Mouse (Mus musculus): ENCODE data around the gene Babam1. TPM values are rescaled to one million over a fixed set of nuclear protein-coding genes. Genes with fewer than 3 reads are reported as not detected.

Gene Babam1
- polyA plus RNA-seq, 2 experiments: 50.6 to 53.6 TPM

GRCm38 (mm10) chr8:71404951-71405351, 8.3 kb downstream of the Babam1 start:
- peaks cover 29% of the 10 kb centered on the region for H3K36me3 ChIP-seq (replicated peaks; ENCODE audit: control insufficient read depth, insufficient read depth, low read depth)
- WGBS (ENCODE audit: insufficient replicate concordance): 65% methylated on average over 9 of the region's 9 CpGs
- no peak for DNase-seq (ENCODE audit: low read depth in 3 of 3, low spot score in 3 of 3)
- H3K9me3 ChIP-seq (ENCODE audit: control insufficient read depth, low read length): no peaks in the 10 kb centered on the region
- H3K27ac ChIP-seq: no peak overlapping the region; the same call in 1 of the 2 replicates
- peak overlapping the region; percentile 61 for H3K9ac ChIP-seq (replicated peaks)
- ATAC-seq (ENCODE audit: insufficient read depth): no peak
- peaks cover 8 to 10% of the 10 kb centered on the region in 2 experiments for H3K4me1 ChIP-seq (replicated peaks; ENCODE audit: control insufficient read depth in 2 of 2, insufficient read depth in 2 of 2, low read length in 1 of 2)
- H3K4me3 ChIP-seq (ENCODE audit: insufficient read depth in 1 of 2, low read depth in 2 of 2, low read length in 2 of 2): peak overlapping the region; percentile 2 to 94; a peak in 3 of 4 replicates
- H3K27me3 ChIP-seq (ENCODE audit: control insufficient read depth, insufficient read depth, low read length): no peaks in the 10 kb centered on the region
- no peak for TF ChIP-seq CTCF (IDR thresholded peaks at IDR 0.05; ENCODE audit: low read depth)
- no peak for TF ChIP-seq EP300 (IDR thresholded peaks at IDR 0.05; ENCODE audit: low read depth)
- peak overlapping the region; percentile 70 for H3K4me2 ChIP-seq (ENCODE audit: low read depth)

- peak within 1 kb of the TSS; percentile 93 for H3K9ac ChIP-seq (replicated peaks)
- no peaks in the 10 kb centered on the region for H3K9me3 ChIP-seq (ENCODE audit: control insufficient read depth, low read length)
- H3K4me3 ChIP-seq (ENCODE audit: insufficient read depth in 1 of 2, low read depth in 2 of 2, low read length in 2 of 2): peak within 1 kb of the TSS; percentile 92 to 94
- H3K27ac ChIP-seq: peak within 1 kb of the TSS; percentile 55
- peak; percentile 88 to 89 (median 89) for DNase-seq (ENCODE audit: low read depth in 3 of 3, low spot score in 3 of 3)
- H3K4me2 ChIP-seq (ENCODE audit: low read depth): peak within 1 kb of the TSS; percentile 70
- no peaks in the 10 kb centered on the region for H3K27me3 ChIP-seq (ENCODE audit: control insufficient read depth, insufficient read depth, low read length)
- TF ChIP-seq CTCF (IDR thresholded peaks at IDR 0.05; ENCODE audit: low read depth) (peak; percentile 89), EP300 (IDR thresholded peaks at IDR 0.05; ENCODE audit: low read depth) (no peak)
- H3K36me3 ChIP-seq (replicated peaks; ENCODE audit: control insufficient read depth, insufficient read depth, low read depth): peaks cover 29% of the 10 kb centered on the region
- peaks cover 8 to 10% of the 10 kb centered on the region in 2 experiments for H3K4me1 ChIP-seq (replicated peaks; ENCODE audit: control insufficient read depth in 2 of 2, insufficient read depth in 2 of 2, low read length in 1 of 2)
- WGBS (ENCODE audit: insufficient replicate concordance): 11% methylated on average over 33 of the region's 33 CpGs
- peak; percentile 89 for ATAC-seq (ENCODE audit: insufficient read depth)
These were observed 8.9 kb downstream of the Babam1 start, which contains the start of gene Ankle1 for GRCm38 (mm10) chr8:71405401-71406098. TSS of gene Ankle1 (plus strand) at chr8:71406010.

- WGBS (ENCODE audit: insufficient replicate concordance): under 1% methylated on average over 55 of the region's 55 CpGs
- Histone ChIP-seq H3K36me3 (replicated peaks; ENCODE audit: control insufficient read depth, insufficient read depth, low read depth) (peaks cover 29% of the 10 kb centered on the region), H3K4me1 (replicated peaks; ENCODE audit: control insufficient read depth in 2 of 2, insufficient read depth in 2 of 2, low read length in 1 of 2) (peaks cover 8 to 10% of the 10 kb centered on the region in 2 experiments), H3K27me3 (ENCODE audit: control insufficient read depth, insufficient read depth, low read length) (no peaks in the 10 kb centered on the region), H3K27ac (peak overlapping the region; percentile 55), H3K9ac (replicated peaks) (peak overlapping the region; percentile 93), H3K4me3 (ENCODE audit: insufficient read depth in 1 of 2, low read depth in 2 of 2, low read length in 2 of 2) (peak overlapping the region; percentile 92 to 94), H3K4me2 (ENCODE audit: low read depth) (peak overlapping the region; percentile 70), H3K9me3 (ENCODE audit: control insufficient read depth, low read length) (no peaks in the 10 kb centered on the region)
- DNase-seq (ENCODE audit: low read depth in 3 of 3, low spot score in 3 of 3) (peak; percentile 55 to 59 (median 58)), ATAC-seq (ENCODE audit: insufficient read depth) (peak; percentile 75)
- TF ChIP-seq CTCF (IDR thresholded peaks at IDR 0.05; ENCODE audit: low read depth) (peak; percentile 97), EP300 (IDR thresholded peaks at IDR 0.05; ENCODE audit: low read depth) (no peak)
These were observed 9.7 kb downstream of the Babam1 start for GRCm38 (mm10) chr8:71406099-71407015.

- Histone ChIP-seq H3K4me1 (replicated peaks; ENCODE audit: control insufficient read depth in 2 of 2, insufficient read depth in 2 of 2, low read length in 1 of 2) (peaks cover 8 to 15% of the 10 kb centered on the region in 2 experiments), H3K27me3 (ENCODE audit: control insufficient read depth, insufficient read depth, low read length) (no peaks in the 10 kb centered on the region), H3K9ac (replicated peaks) (peak overlapping the region; percentile 93; the same call in 1 of the 2 replicates), H3K27ac (no peak overlapping the region), H3K36me3 (replicated peaks; ENCODE audit: control insufficient read depth, insufficient read depth, low read depth) (peaks cover 29% of the 10 kb centered on the region), H3K4me2 (ENCODE audit: low read depth) (peak overlapping the region; percentile 70), H3K4me3 (ENCODE audit: insufficient read depth in 1 of 2, low read depth in 2 of 2, low read length in 2 of 2) (peak overlapping the region in 1 of 2 experiments; percentile 94; a peak in 2 of 4 replicates), H3K9me3 (ENCODE audit: control insufficient read depth, low read length) (no peaks in the 10 kb centered on the region)
- TF ChIP-seq CTCF (IDR thresholded peaks at IDR 0.05; ENCODE audit: low read depth) (no peak), EP300 (IDR thresholded peaks at IDR 0.05; ENCODE audit: low read depth) (no peak)
- WGBS (ENCODE audit: insufficient replicate concordance): 85% methylated on average over 14 of the region's 14 CpGs
- ATAC-seq (ENCODE audit: insufficient read depth) (no peak), DNase-seq (ENCODE audit: low read depth in 3 of 3, low spot score in 3 of 3) (no peak)
These were observed 10.8 kb downstream of the Babam1 start for GRCm38 (mm10) chr8:71407441-71407840.
